Mouse (Mus musculus): ENCODE measurements around the gene Brinp2.

The Brinp2 gene

DNA sequence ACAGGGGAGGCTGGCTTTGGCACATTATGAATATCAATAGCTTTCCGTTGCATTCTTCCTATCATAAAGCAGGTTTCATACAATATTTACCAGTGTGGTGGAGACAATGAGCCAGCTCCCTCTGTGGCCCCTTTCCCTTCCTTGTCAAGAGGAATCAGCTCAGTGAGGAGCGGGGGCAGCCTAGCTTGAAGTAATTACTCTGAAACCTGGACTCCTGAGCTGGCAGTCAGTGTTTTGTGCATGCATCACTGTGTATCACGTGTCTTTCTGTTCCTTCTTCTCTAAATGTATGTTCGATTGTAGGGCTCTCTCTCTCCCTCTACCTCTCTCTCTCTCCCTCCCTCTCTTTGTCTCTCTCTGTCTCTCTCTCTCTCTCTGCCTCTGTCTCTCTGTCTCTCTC lies 135.1 kb downstream of the Brinp2 start:
- no peak for DNase-seq (ENCODE audit: low spot score in 2 of 2)

DNA sequence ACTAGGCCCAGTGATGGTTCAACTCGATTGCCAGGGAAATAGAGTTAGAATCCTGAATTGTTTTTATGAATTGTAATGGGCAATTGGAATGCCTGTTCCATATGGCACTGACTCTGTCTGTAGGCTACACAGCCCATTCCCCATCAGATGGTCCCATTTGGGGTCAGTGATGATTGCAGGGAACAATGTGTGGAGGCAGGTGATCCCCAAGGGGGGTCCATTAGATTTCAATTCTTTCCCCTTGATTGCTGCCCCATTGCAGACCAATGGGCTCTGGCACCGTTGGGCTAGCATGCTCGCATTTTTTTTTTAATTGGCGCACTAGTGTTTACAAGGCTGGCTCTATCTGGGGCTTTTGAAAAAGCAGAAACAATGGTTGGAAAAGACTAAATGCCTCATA lies 136.0 kb downstream of the Brinp2 start:
- no peak for DNase-seq (ENCODE audit: low spot score in 2 of 2)

DNA sequence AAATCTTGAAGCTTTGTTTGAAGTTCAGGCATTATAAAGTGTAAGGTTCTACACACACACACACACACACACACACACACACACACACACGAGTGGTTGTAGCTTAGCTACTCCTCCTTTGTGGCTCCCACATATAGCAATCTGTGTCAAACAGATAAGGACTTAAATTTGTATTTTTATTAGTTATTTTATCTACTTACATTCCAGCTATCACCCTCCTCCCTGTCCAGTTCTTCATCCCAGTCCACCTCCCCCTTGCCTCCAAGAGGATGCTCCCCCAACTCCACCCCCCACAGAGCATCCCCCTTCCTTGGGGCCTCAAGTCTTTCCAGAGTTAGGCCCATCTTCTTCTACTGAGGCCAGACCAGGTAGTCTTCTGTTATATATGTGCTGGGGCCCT lies 137.4 kb downstream of the Brinp2 start:
- no peak for DNase-seq (ENCODE audit: low spot score in 2 of 2)

DNA sequence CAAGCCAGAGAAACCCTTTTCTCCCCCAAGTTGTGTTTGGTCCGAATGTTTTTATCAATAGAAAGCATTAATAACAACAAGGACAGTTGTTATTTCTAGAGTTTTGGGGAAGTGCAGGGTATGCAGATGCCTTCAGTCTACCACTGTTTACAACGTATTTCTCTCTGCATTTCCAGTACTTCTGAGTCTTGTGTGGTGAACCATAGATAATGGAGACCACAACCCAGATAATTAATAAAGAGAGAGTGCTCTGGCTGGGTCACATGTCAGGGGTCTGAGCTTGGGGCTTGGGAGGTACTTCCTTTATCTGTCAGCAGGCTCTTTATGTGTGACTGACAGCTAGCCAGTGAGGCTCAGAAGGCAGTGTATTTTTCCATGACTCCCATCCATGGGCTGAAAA lies 137.8 kb downstream of the Brinp2 start:
- no peak for DNase-seq (ENCODE audit: low spot score in 2 of 2)

DNA sequence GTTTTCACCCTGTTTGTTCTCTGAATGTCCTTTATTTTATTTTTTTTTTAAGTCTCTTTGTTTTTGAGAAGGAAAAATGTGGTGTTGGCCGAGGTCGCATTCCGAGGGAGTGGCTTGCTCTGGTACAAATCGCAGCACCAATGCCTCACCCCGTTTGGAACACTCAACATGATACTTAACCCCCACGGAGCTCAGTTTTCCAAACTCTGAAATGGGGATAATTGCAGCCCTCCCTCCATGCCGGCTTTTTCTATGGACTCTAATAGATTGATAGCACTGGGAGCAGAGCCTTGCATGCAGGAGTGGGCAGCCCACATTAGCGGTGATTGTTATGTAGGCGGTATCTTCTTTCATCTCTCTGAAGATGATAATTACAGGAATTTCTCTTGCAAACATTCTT lies 140.5 kb downstream of the Brinp2 start:
- DNase-seq (ENCODE audit: low spot score in 2 of 2): no peak

DNA sequence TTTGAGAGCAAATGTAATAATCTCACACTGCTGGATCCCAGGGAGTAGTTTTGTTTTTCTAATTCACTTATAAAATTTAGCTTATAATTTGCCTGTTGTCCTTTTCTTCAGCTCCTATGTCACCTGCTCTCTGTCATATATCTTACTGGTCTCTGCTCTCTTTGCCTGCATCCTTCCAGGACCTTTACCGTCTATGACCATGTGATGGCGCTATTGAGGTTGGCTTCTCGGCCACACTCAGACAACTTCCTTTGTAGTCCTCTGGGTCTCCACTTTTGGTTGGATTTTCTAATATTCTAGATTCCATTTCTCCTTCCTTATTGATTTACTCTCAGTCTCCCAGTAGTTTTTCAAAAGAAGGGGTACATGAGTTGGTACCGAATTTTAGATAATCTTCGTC lies 141.4 kb downstream of the Brinp2 start:
- DNase-seq (ENCODE audit: low spot score in 2 of 2): no peak

DNA sequence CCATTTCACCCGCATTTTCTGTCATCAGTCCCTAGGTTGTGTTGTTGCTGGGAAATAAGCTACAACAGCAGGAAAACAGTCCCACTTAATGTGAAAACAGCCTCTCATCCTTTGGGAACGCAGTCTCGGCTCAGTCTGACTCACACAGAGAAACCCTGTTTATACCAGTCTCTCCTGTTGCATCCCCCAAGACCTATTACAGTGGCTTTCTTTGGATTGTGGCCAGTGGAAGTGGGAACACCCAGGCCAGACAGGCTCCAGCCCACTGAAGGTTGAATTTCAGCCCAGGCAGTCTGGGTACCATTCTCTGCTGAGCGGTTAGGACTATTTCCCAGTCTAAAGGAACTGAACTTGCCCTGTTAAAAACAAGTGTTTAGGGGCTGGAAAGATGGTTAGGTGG lies 142.4 kb downstream of the Brinp2 start:
- DNase-seq (ENCODE audit: low spot score in 2 of 2): no peak

DNA sequence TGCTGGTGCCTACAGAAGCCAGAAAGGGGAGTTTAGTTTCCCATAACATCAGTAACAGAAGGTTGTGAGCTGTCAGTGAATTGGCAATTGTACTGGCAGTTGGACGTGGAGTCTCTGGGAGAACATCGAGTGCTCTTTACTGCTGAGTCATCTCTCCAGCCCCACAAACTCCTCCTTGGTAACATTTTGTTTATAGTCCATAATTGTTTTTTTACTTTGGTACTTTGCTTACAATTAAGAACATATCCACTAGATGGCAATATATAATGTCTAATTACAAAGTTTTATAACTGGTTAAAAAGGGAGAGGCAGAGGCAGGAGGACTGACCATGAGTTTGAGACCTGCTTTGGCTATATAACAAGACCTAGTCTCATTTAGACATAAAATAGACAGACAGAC lies 148.5 kb downstream of the Brinp2 start:
- no peak for DNase-seq (ENCODE audit: low spot score in 2 of 2)

DNA sequence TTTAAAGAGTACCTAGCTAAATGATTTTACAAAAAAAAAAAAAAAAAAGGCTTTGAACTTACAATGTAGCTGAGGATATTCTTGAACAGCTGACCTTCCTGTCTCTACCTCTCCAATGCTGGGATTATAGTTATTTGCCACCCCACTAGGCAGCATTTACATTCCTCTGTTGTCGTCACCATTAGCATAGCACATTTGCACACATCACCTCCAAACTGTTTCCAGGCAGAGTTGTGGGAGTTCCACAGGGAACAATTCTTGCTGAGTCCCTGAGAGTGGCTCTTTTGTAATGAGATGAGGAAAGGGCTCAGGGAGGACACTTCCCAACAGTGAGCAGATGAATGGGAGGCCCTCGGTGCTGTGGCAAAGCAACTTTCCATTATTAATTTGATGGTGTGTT lies 153.2 kb downstream of the Brinp2 start:
- no peak for DNase-seq (ENCODE audit: low spot score in 2 of 2)
